Mouse (Mus musculus): ENCODE measurements around the gene Vps54. TPM values are rescaled to one million over a fixed set of nuclear protein-coding genes. Genes with fewer than 3 reads are reported as not detected.
"Not testable (repeated sequence)": the region's sequence is repeated elsewhere in the genome, so short reads cannot be mapped to it uniquely, and the experiment has no call there.

Gene Vps54
- polyA plus RNA-seq, 1 experiment, result 22.9 TPM

- Histone ChIP-seq H3K27ac (ENCODE audit: insufficient read depth, low read length) (no peak overlapping the region), H3K4me1 (ENCODE audit: control insufficient read depth, insufficient read depth, low read length) (no peaks in the 10 kb centered on the region), H3K4me3 (ENCODE audit: insufficient read depth, low read length) (no peak overlapping the region)
- no peak for TF ChIP-seq CTCF (IDR thresholded peaks at IDR 0.05; ENCODE audit: extremely low read depth, insufficient read depth, low read length)
- no peak for TF ChIP-seq POLR2A (IDR thresholded peaks at IDR 0.05; ENCODE audit: extremely low read depth, insufficient read depth, low read length)
These were observed 47.3 kb downstream of the Vps54 start for GRCm38 (mm10) chr11:21286391-21286790.

GRCm38 (mm10) chr11:21288153-21288552 is 49.1 kb downstream of the Vps54 start:
- not testable (repeated sequence) for H3K4me1 ChIP-seq (ENCODE audit: control insufficient read depth, insufficient read depth, low read length); H3K27ac ChIP-seq (ENCODE audit: insufficient read depth, low read length); H3K4me3 ChIP-seq (ENCODE audit: insufficient read depth, low read length)

- no peak for TF ChIP-seq POLR2A (IDR thresholded peaks at IDR 0.05; ENCODE audit: extremely low read depth, insufficient read depth, low read length)
- no peak for TF ChIP-seq CTCF (IDR thresholded peaks at IDR 0.05; ENCODE audit: extremely low read depth, insufficient read depth, low read length)
- no peaks in the 10 kb centered on the region for H3K4me1 ChIP-seq (ENCODE audit: control insufficient read depth, insufficient read depth, low read length)
- no peak overlapping the region for H3K4me3 ChIP-seq (ENCODE audit: insufficient read depth, low read length)
- H3K27ac ChIP-seq (ENCODE audit: insufficient read depth, low read length), result no peak overlapping the region
These were observed 56.4 kb downstream of the Vps54 start for GRCm38 (mm10) chr11:21295486-21295885.

DNA sequence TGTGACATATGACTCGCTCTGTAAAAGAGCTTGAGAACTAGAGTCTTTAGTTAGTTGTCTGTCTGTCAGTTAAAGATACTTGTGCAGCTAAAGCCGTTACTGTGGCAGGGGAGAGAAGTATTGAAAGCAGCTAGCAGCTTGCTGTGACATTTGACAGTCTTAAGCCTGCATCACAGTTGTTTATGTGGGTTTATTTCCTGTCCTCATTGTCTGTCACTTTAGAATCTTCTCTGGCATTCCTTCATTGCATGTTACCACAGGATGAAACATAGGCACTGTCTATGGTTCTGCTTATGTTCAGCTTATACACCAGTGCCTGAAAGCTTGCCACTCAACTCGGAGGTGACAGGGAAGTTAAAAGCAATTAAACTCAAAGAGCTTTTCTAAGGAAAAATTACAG is 64.5 kb downstream of the Vps54 start:
- TF ChIP-seq POLR2A (IDR thresholded peaks at IDR 0.05; ENCODE audit: extremely low read depth, insufficient read depth, low read length), result no peak
- TF ChIP-seq CTCF (IDR thresholded peaks at IDR 0.05; ENCODE audit: extremely low read depth, insufficient read depth, low read length), result no peak

GRCm38 (mm10) chr11:21307078-21307668 is 68.1 kb downstream of the Vps54 start:
- Histone ChIP-seq H3K4me3 (ENCODE audit: insufficient read depth, low read length) (no peak overlapping the region), H3K4me1 (ENCODE audit: control insufficient read depth, insufficient read depth, low read length) (no peaks in the 10 kb centered on the region), H3K27ac (ENCODE audit: insufficient read depth, low read length) (no peak overlapping the region)
- TF ChIP-seq POLR2A (IDR thresholded peaks at IDR 0.05; ENCODE audit: extremely low read depth, insufficient read depth, low read length) (no peak), CTCF (IDR thresholded peaks at IDR 0.05; ENCODE audit: extremely low read depth, insufficient read depth, low read length) (no peak)

More for the DNA sequence above, 64.5 kb downstream of the Vps54 start:
- no peak overlapping the region for H3K27ac ChIP-seq (ENCODE audit: insufficient read depth, low read length)
- no peak overlapping the region for H3K4me3 ChIP-seq (ENCODE audit: insufficient read depth, low read length)
- H3K4me1 ChIP-seq (ENCODE audit: control insufficient read depth, insufficient read depth, low read length), result no peaks in the 10 kb centered on the region

DNA sequence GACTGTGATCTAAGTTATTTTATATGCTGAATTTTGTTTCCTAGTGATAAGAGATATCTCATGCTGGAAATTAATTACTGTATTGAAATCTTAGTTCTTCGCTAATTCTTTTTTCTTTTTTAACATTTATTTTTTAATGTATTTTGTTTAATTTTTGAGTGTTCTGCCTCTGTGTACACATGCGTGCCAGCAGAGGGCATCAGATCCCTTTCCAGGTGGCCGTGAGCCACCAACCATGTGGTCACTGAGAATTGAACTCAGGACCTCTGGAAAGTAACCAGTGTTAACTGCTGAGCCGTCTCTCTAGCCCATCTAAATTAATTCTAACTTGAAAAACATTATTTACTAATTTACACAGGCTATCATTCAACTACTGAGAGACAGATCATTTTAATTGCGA is 69.0 kb downstream of the Vps54 start:
- TF ChIP-seq CTCF (IDR thresholded peaks at IDR 0.05; ENCODE audit: extremely low read depth, insufficient read depth, low read length) (peak; percentile 57), POLR2A (IDR thresholded peaks at IDR 0.05; ENCODE audit: extremely low read depth, insufficient read depth, low read length) (no peak)
- Histone ChIP-seq H3K27ac (ENCODE audit: insufficient read depth, low read length) (no peak overlapping the region), H3K4me3 (ENCODE audit: insufficient read depth, low read length) (no peak overlapping the region), H3K4me1 (ENCODE audit: control insufficient read depth, insufficient read depth, low read length) (no peaks in the 10 kb centered on the region)

- no peak overlapping the region for H3K27ac ChIP-seq (ENCODE audit: insufficient read depth, low read length)
- TF ChIP-seq CTCF (IDR thresholded peaks at IDR 0.05; ENCODE audit: extremely low read depth, insufficient read depth, low read length) (no peak), POLR2A (IDR thresholded peaks at IDR 0.05; ENCODE audit: extremely low read depth, insufficient read depth, low read length) (no peak)
These were observed 70.4 kb downstream of the Vps54 start for GRCm38 (mm10) chr11:21309516-21309915.

DNA sequence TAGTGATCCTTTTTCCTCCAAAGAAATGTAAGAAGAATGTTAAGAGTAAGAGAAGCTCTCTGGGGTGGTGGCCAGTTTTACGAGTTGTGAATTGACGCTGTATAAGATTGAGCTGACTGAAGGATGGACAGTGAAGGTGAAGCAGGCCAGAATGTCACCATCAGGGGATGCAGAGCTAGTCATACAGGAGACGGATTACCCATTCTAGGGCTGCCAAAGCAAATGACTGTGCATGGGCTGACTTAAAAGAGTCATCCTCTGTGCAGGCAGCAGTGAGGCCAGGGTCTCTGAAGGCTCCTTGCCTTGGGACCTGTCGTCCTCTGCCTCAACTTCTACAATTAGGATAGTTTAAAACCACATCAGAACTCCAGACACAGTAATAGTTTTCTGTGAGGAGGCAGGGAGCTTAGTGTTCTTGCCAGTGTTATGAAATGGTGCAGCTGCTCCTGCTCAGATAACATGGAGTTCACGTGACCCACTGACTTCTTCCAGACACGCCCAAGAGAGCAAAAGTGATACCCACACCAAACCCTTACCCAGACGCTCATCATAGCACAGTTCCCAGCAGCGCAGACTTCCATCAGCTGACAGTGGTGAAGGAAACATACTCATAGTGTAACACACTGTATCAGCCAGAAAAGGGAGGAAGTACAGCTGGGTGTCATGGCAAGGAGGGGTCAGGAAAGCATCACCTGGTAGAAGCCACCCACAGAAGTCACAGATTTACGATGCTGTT is 75.0 kb downstream of the Vps54 start:
- Histone ChIP-seq H3K27ac (ENCODE audit: insufficient read depth, low read length) (no peak overlapping the region), H3K4me1 (ENCODE audit: control insufficient read depth, insufficient read depth, low read length) (no peaks in the 10 kb centered on the region), H3K4me3 (ENCODE audit: insufficient read depth, low read length) (no peak overlapping the region)
- TF ChIP-seq CTCF (IDR thresholded peaks at IDR 0.05; ENCODE audit: extremely low read depth, insufficient read depth, low read length) (no peak), POLR2A (IDR thresholded peaks at IDR 0.05; ENCODE audit: extremely low read depth, insufficient read depth, low read length) (no peak)

More at GRCm38 (mm10) chr11:21309516-21309915, 70.4 kb downstream of the Vps54 start:
- Histone ChIP-seq H3K4me1 (ENCODE audit: control insufficient read depth, insufficient read depth, low read length) (no peaks in the 10 kb centered on the region), H3K4me3 (ENCODE audit: insufficient read depth, low read length) (no peak overlapping the region)

- H3K4me1 ChIP-seq (ENCODE audit: control insufficient read depth, insufficient read depth, low read length), result no peaks in the 10 kb centered on the region
- H3K27ac ChIP-seq (ENCODE audit: insufficient read depth, low read length), result no peak overlapping the region
- H3K4me3 ChIP-seq (ENCODE audit: insufficient read depth, low read length), result no peak overlapping the region
- no peak for TF ChIP-seq CTCF (IDR thresholded peaks at IDR 0.05; ENCODE audit: extremely low read depth, insufficient read depth, low read length)
- no peak for TF ChIP-seq POLR2A (IDR thresholded peaks at IDR 0.05; ENCODE audit: extremely low read depth, insufficient read depth, low read length)
These were observed 82.5 kb downstream of the Vps54 start for GRCm38 (mm10) chr11:21321577-21321976.

DNA sequence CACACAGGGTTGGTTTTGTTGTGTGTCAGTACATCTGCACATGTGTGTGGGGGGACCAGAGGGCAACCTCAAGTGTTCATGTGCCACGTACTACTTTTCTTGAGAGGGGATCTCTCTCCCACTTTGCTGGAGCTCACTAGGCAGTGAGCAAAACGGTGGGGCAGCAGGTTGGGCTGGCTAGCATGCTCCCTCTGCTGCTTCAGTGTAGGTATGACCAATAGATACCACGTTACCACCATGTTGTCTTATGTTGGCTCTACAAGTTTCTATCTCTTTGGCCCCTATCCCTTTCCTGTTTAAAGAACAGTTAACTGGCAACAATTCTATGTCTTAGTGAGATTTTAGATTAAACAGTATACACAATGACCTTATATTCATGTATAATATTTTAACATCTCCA is 83.3 kb downstream of the Vps54 start:
- no peak overlapping the region for H3K27ac ChIP-seq (ENCODE audit: insufficient read depth, low read length)
- no peaks in the 10 kb centered on the region for H3K4me1 ChIP-seq (ENCODE audit: control insufficient read depth, insufficient read depth, low read length)
- no peak for TF ChIP-seq POLR2A (IDR thresholded peaks at IDR 0.05; ENCODE audit: extremely low read depth, insufficient read depth, low read length)
- TF ChIP-seq CTCF (IDR thresholded peaks at IDR 0.05; ENCODE audit: extremely low read depth, insufficient read depth, low read length), result 0 out of 2 replicates have a peak, but pooled peaks have one; percentile 3

More for the DNA sequence above, 83.3 kb downstream of the Vps54 start:
- no peak overlapping the region for H3K4me3 ChIP-seq (ENCODE audit: insufficient read depth, low read length)
